In the genomic region with DNA sequence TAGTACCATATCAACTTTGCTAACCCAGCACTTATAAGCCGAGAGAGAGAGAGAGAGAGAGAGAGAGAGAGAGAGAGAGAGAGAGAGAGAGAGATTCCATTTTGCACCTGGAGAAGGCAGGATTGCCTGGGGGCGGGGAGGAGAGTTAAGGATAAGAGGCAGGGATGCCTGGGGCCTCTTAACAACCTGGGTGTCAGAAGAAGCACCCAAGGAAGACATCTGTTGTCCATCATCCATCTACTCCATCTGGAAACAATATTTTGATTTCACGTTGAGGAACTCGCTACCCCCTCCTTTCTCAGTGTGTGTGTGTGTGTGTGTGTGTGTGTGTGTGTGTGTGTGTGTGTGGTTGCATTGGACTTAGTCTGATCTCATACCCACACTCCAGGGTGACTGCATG, we compare ENCODE assay signal across 30 mouse cellular contexts.
DNase-seq lines count a peak whose midpoint lies in the region; ATAC-seq and TF ChIP-seq lines count a peak whose summit lies in the region.
"Had no signal": no experiment of that assay in that cellular context is flagged by ENCODE, and none has a peak within 500 bp of the region (broad histone marks: within the 10 kb centered on the region; RNA-seq: fewer than 3 reads in every experiment).

No protein-coding gene starts in this region.

- no peaks in the 10 kb centered on the region for H3K9me3 ChIP-seq in limb, embryonic 13.5 days
- H3K9me3 ChIP-seq in limb, embryonic 10.5 days (replicated peaks): no peaks in the 10 kb centered on the region
- H3K9me3 ChIP-seq in embryonic facial prominence, embryonic 11.5 days (replicated peaks; ENCODE audit: control insufficient read depth, low read length): no peaks in the 10 kb centered on the region
- no peaks in the 10 kb centered on the region for H3K9me3 ChIP-seq in embryonic facial prominence, embryonic 14.5 days (ENCODE audit: control insufficient read depth, low read length)
- H3K9me3 ChIP-seq: forebrain, embryonic 10.5 days; forebrain, embryonic 13.5 days; G1E; heart, embryonic 10.5 days; heart, embryonic 13.5 days had no signal

- no peak overlapping the region for H3K9ac ChIP-seq in limb, embryonic 13.5 days
- no peak overlapping the region for H3K9ac ChIP-seq in embryonic facial prominence, embryonic 11.5 days (replicated peaks; ENCODE audit: low read length)
- H3K9ac ChIP-seq in embryonic facial prominence, embryonic 14.5 days (ENCODE audit: low read depth, low read length): no peak overlapping the region
- H3K9ac ChIP-seq: forebrain, embryonic 13.5 days; heart, embryonic 13.5 days; hindbrain, embryonic 14.5 days had no signal

- TF ChIP-seq POLR2A in lung, adult 2 months (IDR thresholded peaks at IDR 0.05; ENCODE audit: borderline replicate concordance, extremely low read depth, low read depth, low read length): no peak

- peak; percentile 48; the same call in 1 of the 2 replicates for ATAC-seq in limb, embryonic 13.5 days (ENCODE audit: low FRiP score, low read depth)
- ATAC-seq in embryonic facial prominence, embryonic 11.5 days (replicated peaks; ENCODE audit: insufficient number of reproducible peaks, low FRiP score, low TSS enrichment, low read depth): no peak
- no peak for ATAC-seq in embryonic facial prominence, embryonic 14.5 days (ENCODE audit: low read depth)
- ATAC-seq: forebrain, embryonic 13.5 days; forebrain, embryonic 16.5 days; hindbrain, postnatal 0 days; inflammation-experienced regulatory T-cells, adult 6 months; intestine, embryonic 16.5 days; Patski had no signal

- DNase-seq in limb, embryonic 10.5 days (ENCODE audit: low spot score): no peak
- peak; percentile 62 for DNase-seq in embryonic facial prominence, embryonic 11.5 days (ENCODE audit: low spot score)
- peak; percentile 67 for DNase-seq in embryonic facial prominence, embryonic 14.5 days (ENCODE audit: low spot score)
- no peak for DNase-seq in lung, adult 2 months
- DNase-seq in layer of hippocampus, adult 18-20 months (ENCODE audit: low spot score in 2 of 2): no peak
- no peak for DNase-seq in left cerebral cortex, adult 11 months (ENCODE audit: low spot score)
- DNase-seq: adrenal gland, postnatal 10 days; adrenal gland, postnatal 36 days; B cell, adult 2 months; cerebellum, adult 18-20 months; cerebellum, adult 9-10 months; cerebellum, postnatal 14 days; gastrocnemius, adult 2 months; gastrocnemius, postnatal 14 days; heart, adult 2 months; heart, postnatal 14 days; heart, postnatal 4 days had no signal

- no peak overlapping the region for H3K4me3 ChIP-seq in limb, embryonic 13.5 days
- H3K4me3 ChIP-seq in limb, embryonic 10.5 days: no peak overlapping the region
- H3K4me3 ChIP-seq in embryonic facial prominence, embryonic 11.5 days (ENCODE audit: low read depth, low read length): no peak overlapping the region
- no peak overlapping the region for H3K4me3 ChIP-seq in embryonic facial prominence, embryonic 14.5 days (ENCODE audit: low read depth, low read length)
- H3K4me3 ChIP-seq in lung, adult 2 months (replicated peaks; ENCODE audit: extremely low read depth, low read depth, low read length): no peak overlapping the region
- H3K4me3 ChIP-seq: forebrain, embryonic 10.5 days; forebrain, embryonic 13.5 days; gastrocnemius, adult 2 months; heart, adult 2 months; heart, embryonic 10.5 days; heart, embryonic 13.5 days had no signal

- no peak overlapping the region for H3K4me2 ChIP-seq in limb, embryonic 13.5 days (replicated peaks)
- no peak overlapping the region for H3K4me2 ChIP-seq in embryonic facial prominence, embryonic 11.5 days (ENCODE audit: low read depth, low read length)
- no peak overlapping the region for H3K4me2 ChIP-seq in embryonic facial prominence, embryonic 14.5 days (ENCODE audit: low read depth, low read length)
- H3K4me2 ChIP-seq: forebrain, embryonic 13.5 days; heart, embryonic 13.5 days; hindbrain, embryonic 14.5 days had no signal

- no peak overlapping the region for H3K27ac ChIP-seq in limb, embryonic 13.5 days
- H3K27ac ChIP-seq in limb, embryonic 10.5 days: no peak overlapping the region
- no peak overlapping the region for H3K27ac ChIP-seq in embryonic facial prominence, embryonic 11.5 days (replicated peaks; ENCODE audit: low read depth, low read length)
- H3K27ac ChIP-seq in embryonic facial prominence, embryonic 14.5 days (replicated peaks; ENCODE audit: low read depth, low read length): no peak overlapping the region
- H3K27ac ChIP-seq: forebrain, embryonic 10.5 days; forebrain, embryonic 13.5 days; gastrocnemius, adult 2 months; heart, adult 2 months; heart, embryonic 10.5 days; heart, embryonic 13.5 days; hindbrain, embryonic 14.5 days; hindbrain, postnatal 0 days had no signal

- H3K4me1 ChIP-seq in limb, embryonic 13.5 days: peaks cover 17% of the 10 kb centered on the region
- H3K4me1 ChIP-seq in limb, embryonic 10.5 days: peaks cover 19% of the 10 kb centered on the region
- no peaks in the 10 kb centered on the region for H3K4me1 ChIP-seq in embryonic facial prominence, embryonic 11.5 days (ENCODE audit: control insufficient read depth, insufficient read depth, low read length)
- H3K4me1 ChIP-seq in embryonic facial prominence, embryonic 14.5 days (ENCODE audit: control insufficient read depth, insufficient read depth, low read length): 0 out of 2 replicates have a peak, but pooled peaks cover 4% of the 10 kb centered on the region
- H3K4me1 ChIP-seq in lung, adult 2 months (ENCODE audit: control insufficient read depth, insufficient read depth, low read length): no peaks in the 10 kb centered on the region
- H3K4me1 ChIP-seq: forebrain, embryonic 10.5 days; forebrain, embryonic 13.5 days; heart, embryonic 10.5 days; heart, embryonic 13.5 days had no signal

- 47% methylated on average over 4 of the region's 4 CpGs for WGBS in limb, embryonic 13.5 days
- 49% methylated on average over 4 of the region's 4 CpGs for WGBS in limb, embryonic 10.5 days
- WGBS in embryonic facial prominence, embryonic 11.5 days: 50% methylated on average over 4 of the region's 4 CpGs
- WGBS in embryonic facial prominence, embryonic 14.5 days: 40% methylated on average over 4 of the region's 4 CpGs
- 77% methylated on average over 4 of the region's 4 CpGs for WGBS in lung, adult 2 months

- TF ChIP-seq CTCF in lung, adult 2 months (IDR thresholded peaks at IDR 0.05; ENCODE audit: insufficient read depth, low read length): no peak

- no peaks in the 10 kb centered on the region for H3K36me3 ChIP-seq in limb, embryonic 13.5 days
- no peaks in the 10 kb centered on the region for H3K36me3 ChIP-seq in limb, embryonic 10.5 days
- no peaks in the 10 kb centered on the region for H3K36me3 ChIP-seq in embryonic facial prominence, embryonic 11.5 days (replicated peaks; ENCODE audit: control insufficient read depth, insufficient read depth, low read depth, low read length)
- no peaks in the 10 kb centered on the region for H3K36me3 ChIP-seq in embryonic facial prominence, embryonic 14.5 days (ENCODE audit: control insufficient read depth, insufficient read depth, low read length)
- H3K36me3 ChIP-seq: forebrain, embryonic 10.5 days; G1E; heart, embryonic 10.5 days; heart, embryonic 13.5 days had no signal

- H3K27me3 ChIP-seq in limb, embryonic 13.5 days: no peaks in the 10 kb centered on the region
- no peaks in the 10 kb centered on the region for H3K27me3 ChIP-seq in limb, embryonic 10.5 days (ENCODE audit: low read depth, poor library complexity, severe bottlenecking)
- H3K27me3 ChIP-seq in embryonic facial prominence, embryonic 11.5 days (ENCODE audit: control insufficient read depth, insufficient read depth, low read length): no peaks in the 10 kb centered on the region
- H3K27me3 ChIP-seq in embryonic facial prominence, embryonic 14.5 days (replicated peaks; ENCODE audit: control insufficient read depth, insufficient read depth, low read length): no peaks in the 10 kb centered on the region
- H3K27me3 ChIP-seq: CH12.LX; forebrain, embryonic 13.5 days; heart, embryonic 13.5 days; Patski had no signal

Comparison
In these comparisons a context has a peak if more than half of its experiments do, and no peak if none do; other contexts are left out.
1. DNase-seq: peak in embryonic facial prominence, embryonic 11.5 days (single experiment) and embryonic facial prominence, embryonic 14.5 days (single experiment); none in limb, embryonic 10.5 days (single experiment), lung, adult 2 months (single experiment), layer of hippocampus, adult 18-20 months (0 of 2) and left cerebral cortex, adult 11 months (single experiment).